ENCODE assay signal across 15 mouse cellular contexts in genomic region chr5:106465129-106465790, GRCm38 (mm10). TPM values are rescaled to one million over a fixed set of nuclear protein-coding genes. Genes with fewer than 3 reads are reported as not detected.
DNase-seq lines count a peak whose midpoint lies in the region; ATAC-seq and TF ChIP-seq lines count a peak whose summit lies in the region.
"Had no signal": no experiment of that assay in that cellular context is flagged by ENCODE, and none has a peak within 500 bp of the region (broad histone marks: within the 10 kb centered on the region; RNA-seq: fewer than 3 reads in every experiment).

No protein-coding gene starts in this region.

- no peak overlapping the region for H3K4me3 ChIP-seq in liver, adult 2 months (ENCODE audit: insufficient read depth, low read depth, low read length)
- no peak overlapping the region for H3K4me3 ChIP-seq in neural tube, embryonic 13.5 days
- H3K4me3 ChIP-seq: layer of hippocampus, adult 2 months; limb, embryonic 13.5 days had no signal

- H3K27me3 ChIP-seq in liver, adult 2 months (ENCODE audit: control insufficient read depth, insufficient read depth, low read length): peaks cover 51% of the 10 kb centered on the region
- H3K27me3 ChIP-seq in neural tube, embryonic 13.5 days: peaks cover 100% of the 10 kb centered on the region

- no peak for TF ChIP-seq CTCF in liver, adult 2 months (IDR thresholded peaks at IDR 0.05; ENCODE audit: low read depth, low read length)

- no peak overlapping the region for H3K27ac ChIP-seq in liver, adult 2 months (replicated peaks; ENCODE audit: insufficient read depth, low read depth, low read length)
- 0 out of 2 replicates have a peak overlapping the region, but pooled peaks have one; percentile 20 for H3K27ac ChIP-seq in neural tube, embryonic 13.5 days (replicated peaks)
- H3K27ac ChIP-seq: layer of hippocampus, adult 2 months; limb, embryonic 13.5 days had no signal

- H3K9me3 ChIP-seq in neural tube, embryonic 13.5 days: no peaks in the 10 kb centered on the region
- H3K9me3 ChIP-seq: limb, embryonic 13.5 days had no signal

- H3K9ac ChIP-seq in liver, adult 2 months (ENCODE audit: low read depth, low read length): no peak overlapping the region
- no peak overlapping the region for H3K9ac ChIP-seq in neural tube, embryonic 13.5 days
- H3K9ac ChIP-seq: limb, embryonic 13.5 days had no signal

- peak; percentile 37 for DNase-seq in liver, adult 2 months (ENCODE audit: extremely low read depth, low read depth, low spot score)
- no peak for DNase-seq in liver
- peak; percentile 57 for DNase-seq in embryo, embryonic 10 days (ENCODE audit: low spot score)
- DNase-seq in induced T-regulatory cell, adult 2 months (ENCODE audit: low read depth): peak; percentile 14
- DNase-seq in layer of hippocampus, adult 8-10 months (ENCODE audit: low spot score in 2 of 2): no peak
- DNase-seq in kidney, adult 11 months: no peak
- DNase-seq in right cerebral cortex, postnatal 14 days: no peak
- DNase-seq: thymus, adult 18-20 months had no signal

- 5% methylated on average over 31 of the region's 31 CpGs for WGBS in liver, adult 2 months
- 2% methylated on average over 31 of the region's 31 CpGs for WGBS in neural tube, embryonic 13.5 days

- no peak for ATAC-seq in neural tube, embryonic 13.5 days (ENCODE audit: low read depth)
- ATAC-seq: inflammation-experienced regulatory T-cells, adult 6 months had no signal

- no peak for TF ChIP-seq POLR2A in liver, adult 2 months (IDR thresholded peaks at IDR 0.05; ENCODE audit: extremely low read depth, insufficient read depth, low read length)

- peaks cover 9% of the 10 kb centered on the region for H3K4me1 ChIP-seq in liver, adult 2 months (ENCODE audit: control insufficient read depth, insufficient read depth, low read length)
- H3K4me1 ChIP-seq in neural tube, embryonic 13.5 days (replicated peaks): peaks cover 10% of the 10 kb centered on the region

- no peaks in the 10 kb centered on the region for H3K36me3 ChIP-seq in liver, adult 2 months (ENCODE audit: control insufficient read depth, insufficient read depth, low read length)
- H3K36me3 ChIP-seq in neural tube, embryonic 13.5 days: no peaks in the 10 kb centered on the region
- H3K36me3 ChIP-seq: limb, embryonic 13.5 days had no signal

- no peaks in the 10 kb centered on the region for H3K79me2 ChIP-seq in liver, adult 2 months (ENCODE audit: control insufficient read depth, insufficient read depth, low read length)

- no peak overlapping the region for H3K4me2 ChIP-seq in neural tube, embryonic 13.5 days
- H3K4me2 ChIP-seq: limb, embryonic 13.5 days had no signal

RNA-seq across cellular contexts. Expression of gene Barhl2, which starts 7.3 kb away (rescaled TPM):
- not detected in 2 replicates for total RNA-seq in liver, adult 2 months (2014; rRNA removed)
- polyA plus RNA-seq in liver, adult 2 months (2012; rRNA removed): not detected in 2 replicates
- polyA plus RNA-seq in neural tube, embryonic 13.5 days (2015; fragmentation: Nextera tagmentation; extraction: Ambion mirVana): 2.3 and 2.9 TPM in 2 replicates
- total RNA-seq in layer of hippocampus, adult 8-10 months (2022): under 1 TPM in 1 of 4 experiments, not detected in 3; 0.14 TPM
- total RNA-seq: granulocyte monocyte progenitor cell, adult 5-6 weeks; layer of hippocampus, adult 2 months; neutrophil, adult 5-6 weeks had no signal
- polyA plus RNA-seq: inflammation-experienced regulatory T-cells, adult 6 months; limb, embryonic 13.5 days; small intestine, adult 2 months had no signal

Comparison
In these comparisons a context has a peak if more than half of its experiments do, and no peak if none do; other contexts are left out.
1. DNase-seq: peak in liver, adult 2 months (single experiment), embryo, embryonic 10 days (single experiment) and induced T-regulatory cell, adult 2 months (single experiment); none in liver (single experiment), layer of hippocampus, adult 8-10 months (0 of 2), kidney, adult 11 months (single experiment) and right cerebral cortex, postnatal 14 days (single experiment).